Mouse (Mus musculus) duodenum, adult 2 months (tissue): ENCODE results near the gene 4930415O20Rik. TPM values are rescaled to one million over a fixed set of nuclear protein-coding genes. Genes with fewer than 3 reads are reported as not detected.

Experiments used
- polyA plus RNA-seq: library from polyadenylated mRNA; depleted of rRNA; stranded (reverse); fragments of >200 nt; gene quantifications from 2 replicates; pipeline ENCODE4 v1.2.3, GENCODE M21; 2012; ENCODE audit warnings: low replicate concordance; rRNA removed

4930415O20Rik gene
- 0.96 TPM in 1 of 2 replicates, not detected in the other for polyA plus RNA-seq

DNA sequence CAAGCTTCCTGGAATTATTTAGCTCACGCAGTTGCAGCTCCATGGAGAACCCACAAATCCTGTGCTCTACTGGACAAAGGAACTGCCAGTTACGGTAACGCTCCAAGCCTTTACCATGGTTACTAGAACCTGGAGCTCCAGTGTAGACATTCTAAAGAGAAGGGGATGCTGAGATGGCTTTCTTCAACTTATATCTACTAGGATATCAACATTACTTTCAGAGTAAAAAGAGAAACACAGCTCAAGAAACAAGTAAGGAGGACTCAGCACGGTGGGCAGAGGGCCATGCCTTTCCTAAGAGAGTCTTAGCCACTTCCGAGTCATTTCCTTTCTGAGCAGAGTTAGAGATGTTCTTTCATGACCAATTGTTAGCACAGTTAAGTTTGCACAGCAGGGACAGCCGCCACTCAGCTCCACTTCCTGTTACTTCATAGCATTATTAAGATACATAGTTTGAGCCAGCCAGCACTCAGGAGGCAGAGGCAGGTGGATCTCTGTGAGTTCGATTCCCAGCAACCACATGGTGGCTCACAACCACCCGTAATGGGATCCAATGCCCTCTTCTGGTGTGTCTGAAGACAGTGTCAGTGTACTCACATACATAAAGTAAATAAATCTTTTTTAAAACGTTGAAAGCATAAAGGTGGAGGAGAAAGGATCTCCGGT lies at the start of gene 4930415O20Rik, which contains the start of gene Ccnt1:
Gene 4930415O20Rik (plus strand): TSS at position 132 of the 666 bp plus-strand sequence.
Gene Ccnt1 (minus strand): TSS at position 51 of the 666 bp plus-strand sequence.

DNA sequence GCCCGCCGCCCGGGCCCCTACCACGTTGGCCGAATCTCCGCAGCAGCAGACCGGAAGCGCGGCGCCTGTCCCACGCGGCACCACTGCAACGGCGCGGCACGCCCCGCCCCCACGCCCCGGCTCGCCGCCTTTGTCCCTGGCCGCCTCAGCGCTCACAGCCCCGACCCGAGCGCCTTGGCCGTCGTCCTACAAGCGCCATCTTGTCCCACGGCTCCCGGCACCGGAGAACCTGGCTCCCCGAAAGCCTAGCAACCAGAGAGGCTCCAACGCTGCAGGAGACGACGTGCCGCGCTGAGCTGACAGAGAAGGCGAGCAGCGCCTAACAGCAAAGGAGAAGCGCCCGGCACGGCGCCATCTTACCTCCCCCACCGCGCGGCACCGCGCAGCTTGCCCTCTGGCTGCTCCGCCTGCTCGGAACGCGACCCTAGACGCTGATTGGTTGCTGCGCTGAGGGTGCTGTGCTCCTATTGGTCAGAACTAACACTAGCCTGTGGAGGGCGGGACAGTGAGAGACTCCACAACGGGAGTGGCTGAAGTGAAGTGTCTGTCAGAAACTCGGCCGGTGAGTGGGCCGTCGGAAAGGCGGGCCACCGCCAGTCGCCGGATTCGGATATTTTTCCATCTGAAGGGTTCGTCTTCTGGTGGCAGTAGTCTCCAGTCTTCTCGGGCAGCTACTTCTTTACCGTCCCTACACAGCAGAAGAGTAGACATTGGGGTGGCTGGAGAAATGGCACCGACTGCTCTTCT lies 36.8 kb upstream of the 4930415O20Rik start, which contains the start of gene Kansl2:
Gene Kansl2 (minus strand): TSS at position 384 of the 747 bp plus-strand sequence.

DNA sequence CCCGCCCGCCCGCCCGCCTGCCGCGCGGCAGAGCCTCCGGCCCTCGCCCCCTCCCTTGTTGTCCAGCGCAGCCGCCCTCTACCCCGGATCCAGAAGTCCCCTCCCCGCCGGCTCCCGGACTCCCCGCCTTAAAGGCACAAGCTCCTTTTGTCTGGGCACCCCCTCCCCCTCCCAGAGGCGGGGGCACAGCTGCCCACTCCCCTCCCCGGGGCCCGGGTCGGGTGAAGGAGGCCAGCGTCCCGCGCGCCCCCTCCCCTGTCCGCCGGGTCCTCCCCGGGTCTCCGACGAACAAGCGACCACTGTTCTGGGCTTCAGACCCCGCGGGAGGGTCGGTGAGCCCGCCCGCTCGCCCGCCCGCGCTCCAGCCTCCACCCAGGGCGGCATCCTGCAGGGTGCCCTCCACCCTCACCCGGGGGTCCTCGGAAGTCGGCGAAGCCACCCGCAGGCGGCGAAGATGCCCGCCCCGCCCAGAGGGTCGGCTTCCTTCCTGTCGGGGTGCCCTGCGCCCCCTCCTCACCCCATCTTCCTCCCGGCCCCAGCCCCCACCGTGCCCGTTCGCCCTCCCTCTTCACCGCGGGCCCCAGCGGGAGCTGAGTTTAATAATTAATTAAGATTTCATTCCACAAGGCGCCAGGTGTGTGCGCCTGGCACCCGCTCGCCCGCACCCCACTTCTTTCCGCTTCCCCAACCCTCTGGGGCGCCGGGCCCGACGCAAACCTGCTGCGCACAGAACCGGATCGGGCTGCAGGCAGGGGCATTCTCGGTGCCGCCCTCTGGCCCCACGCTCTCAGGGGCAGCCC lies 38.7 kb downstream of the 4930415O20Rik start, which contains the start of gene Adcy6:
Gene Adcy6 (minus strand): TSS at position 746 of the 800 bp plus-strand sequence.

DNA sequence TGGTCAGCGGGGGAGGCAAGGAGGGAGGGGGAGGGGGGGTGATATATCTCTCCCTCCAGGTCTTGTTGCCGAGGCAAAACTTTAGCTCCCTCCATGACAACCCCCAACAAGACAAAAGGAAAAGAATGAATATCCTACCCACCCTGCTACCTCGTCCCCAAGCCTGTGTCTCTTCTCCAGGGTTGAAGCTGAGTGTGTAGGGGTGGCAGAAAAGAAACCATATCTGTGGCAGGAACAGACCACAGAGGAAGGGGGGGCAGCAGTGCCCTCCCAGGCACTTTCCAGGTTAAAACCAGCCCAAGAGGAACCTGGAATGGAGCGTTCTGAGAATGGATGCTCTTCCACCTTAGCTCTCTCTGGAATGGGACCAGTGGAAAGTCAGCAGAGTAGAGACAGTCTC lies 59.7 kb downstream of the 4930415O20Rik start, which contains the start of gene Cacnb3:
Gene Cacnb3 (plus strand): TSS at position 301 of the 400 bp plus-strand sequence.

Other genes with a start within 250 kb of the 4930415O20Rik start
- gene Olfr284, start 230.0 kb upstream of the 4930415O20Rik start, polyA plus RNA-seq, result not detected in 2 replicates
- not detected in 2 replicates for gene Olfr283, start 190.1 kb upstream of the 4930415O20Rik start, polyA plus RNA-seq
- not detected in 2 replicates for gene Olfr282, start 139.8 kb upstream of the 4930415O20Rik start, polyA plus RNA-seq
- gene Olfr281, start 118.4 kb upstream of the 4930415O20Rik start, polyA plus RNA-seq, result not detected in 2 replicates
- not detected in 2 replicates for gene OR5BS1P, start 101.1 kb upstream of the 4930415O20Rik start, polyA plus RNA-seq
- gene Lalba, start 88.3 kb upstream of the 4930415O20Rik start, polyA plus RNA-seq, result not detected in 2 replicates
- not detected in 2 replicates for gene Olfr279, start 78.6 kb upstream of the 4930415O20Rik start, polyA plus RNA-seq
- gene Kansl2, start 36.7 kb upstream of the 4930415O20Rik start, polyA plus RNA-seq, result 14.6 and 20.2 TPM in 2 replicates
- gene Ccnt1, start 81 bp upstream of the 4930415O20Rik start, polyA plus RNA-seq, result 1.7 and 2.3 TPM in 2 replicates
- gene Adcy6, start 39.1 kb downstream of the 4930415O20Rik start, polyA plus RNA-seq, result 46.5 and 77.2 TPM in 2 replicates
- 22.9 and 29.1 TPM in 2 replicates for gene Cacnb3, start 59.8 kb downstream of the 4930415O20Rik start, polyA plus RNA-seq
- gene Ddx23, start 91.9 kb downstream of the 4930415O20Rik start, polyA plus RNA-seq, result 18.0 and 23.8 TPM in 2 replicates
- gene Rnd1, start 106.5 kb downstream of the 4930415O20Rik start, polyA plus RNA-seq, result 0.88 and 1.3 TPM in 2 replicates
- gene Ccdc65, start 137.2 kb downstream of the 4930415O20Rik start, polyA plus RNA-seq, result 0.07 and 0.12 TPM in 2 replicates
- 18.0 and 30.8 TPM in 2 replicates for gene Fkbp11, start 157.2 kb downstream of the 4930415O20Rik start, polyA plus RNA-seq
- gene Arf3, start 192.2 kb downstream of the 4930415O20Rik start, polyA plus RNA-seq, result 38.7 and 67.0 TPM in 2 replicates
- gene Wnt10b, start 207.1 kb downstream of the 4930415O20Rik start, polyA plus RNA-seq, result 0.17 and 0.19 TPM in 2 replicates
- gene Wnt1, start 218.9 kb downstream of the 4930415O20Rik start, polyA plus RNA-seq, result not detected in 2 replicates
- 0.09 TPM in 1 of 2 replicates, not detected in the other for gene Ddn, start 238.5 kb downstream of the 4930415O20Rik start, polyA plus RNA-seq